Mouse (Mus musculus): Measurements from ENCODE around the gene Sf3a3.

Sf3a3 gene

DNA sequence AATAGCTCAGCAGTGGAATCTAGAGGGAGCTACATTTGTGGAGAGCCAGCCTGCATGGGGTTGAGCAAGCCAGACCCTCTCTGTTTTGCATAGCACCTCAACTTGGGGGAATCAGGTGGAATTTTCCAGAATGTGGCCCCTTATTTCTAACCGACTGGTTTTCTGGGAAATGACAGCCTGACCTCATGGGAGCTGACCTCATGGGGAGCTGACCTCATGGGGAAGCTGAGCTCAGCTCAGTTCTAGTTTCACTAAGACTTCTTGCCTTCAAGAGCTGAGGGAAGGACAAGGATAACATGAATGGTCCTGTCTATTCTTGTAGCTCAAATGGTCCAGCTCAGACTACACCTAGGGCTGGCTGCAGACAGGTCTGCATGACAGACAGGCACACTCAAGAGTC, 24.2 kb downstream of the Sf3a3 start:
- no peak for DNase-seq (ENCODE audit: low read depth)

DNA sequence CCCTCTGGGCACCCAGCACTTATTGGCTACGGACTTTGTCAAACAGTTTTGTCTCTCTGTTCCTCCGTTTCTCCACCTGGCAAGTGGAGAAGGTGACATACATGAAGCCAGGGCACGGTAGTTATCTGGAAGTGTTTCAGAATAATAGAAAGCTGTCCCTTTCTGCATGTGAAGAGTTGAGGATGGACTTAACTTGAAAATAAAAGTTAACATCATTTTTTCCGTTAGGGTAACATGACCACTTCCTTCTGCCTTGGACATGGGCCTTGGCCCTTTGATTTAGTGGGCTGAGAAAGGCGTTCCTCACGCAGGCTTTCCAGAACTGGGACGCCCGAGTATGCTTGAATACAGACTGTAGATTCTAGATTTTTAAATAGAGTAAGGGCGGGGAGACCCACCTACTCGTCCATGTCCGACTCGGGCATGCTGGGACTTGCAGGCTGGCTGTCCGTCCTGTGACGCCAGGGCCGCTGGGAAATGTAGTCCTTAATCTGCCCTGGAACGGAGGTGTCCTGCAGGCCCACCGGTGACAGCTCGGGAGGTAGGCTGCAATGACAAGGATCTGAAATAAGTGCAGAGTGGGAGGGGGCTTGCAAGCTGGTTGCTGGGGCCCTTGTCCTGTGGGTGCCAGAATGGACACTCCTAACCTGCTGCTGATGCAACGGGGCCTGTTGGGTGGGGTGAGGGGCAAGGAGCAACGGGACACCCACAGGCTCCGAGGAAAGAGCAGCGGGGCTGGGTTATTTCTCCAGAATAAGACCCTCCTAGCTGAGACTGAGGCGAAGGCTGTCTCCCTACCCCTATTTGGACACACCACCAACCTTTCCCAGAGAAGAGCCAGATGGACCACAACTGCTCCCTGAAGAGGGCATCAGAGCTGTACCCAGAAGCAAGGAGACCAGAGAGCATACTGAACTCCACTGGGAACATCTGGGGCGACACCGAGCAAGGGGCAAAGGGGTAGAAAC, 27.1 kb downstream of the Sf3a3 start, which contains the start of gene Inpp5b:
Inpp5b (plus strand) TSS at position 475 of the 968 bp plus-strand sequence.
- peak; percentile 46 for DNase-seq (ENCODE audit: low read depth)

- DNase-seq (ENCODE audit: low read depth) = no peak
These were observed 28.3 kb downstream of the Sf3a3 start for GRCm38 (mm10) chr4:124742839-124743238.

- no peak for DNase-seq (ENCODE audit: low read depth)
These were observed 32.0 kb downstream of the Sf3a3 start for GRCm38 (mm10) chr4:124746577-124746976.

DNA sequence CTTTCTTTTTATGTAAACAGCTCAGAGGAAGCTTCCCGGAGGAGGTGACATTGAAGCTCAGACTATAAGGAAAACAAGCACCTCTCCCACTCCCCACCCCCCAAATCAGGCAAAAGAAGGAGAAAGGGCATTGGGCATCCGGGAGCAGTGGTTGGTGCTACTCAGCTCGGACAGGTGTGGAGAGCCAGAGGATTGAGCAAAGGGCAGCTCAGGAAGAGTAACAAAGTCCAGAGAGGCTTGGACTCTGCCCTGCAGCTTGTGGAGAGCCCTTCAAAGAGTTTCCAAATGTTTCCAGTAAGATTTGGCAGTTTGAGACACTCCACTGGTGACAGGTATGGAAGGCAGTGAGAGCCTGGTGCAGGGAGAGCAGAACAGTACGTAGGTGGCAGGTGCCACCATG, 33.3 kb downstream of the Sf3a3 start:
- no peak for DNase-seq (ENCODE audit: low read depth)

GRCm38 (mm10) chr4:124751300-124752250, 37.0 kb downstream of the Sf3a3 start:
- DNase-seq (ENCODE audit: low read depth) = peak; percentile 98

DNA sequence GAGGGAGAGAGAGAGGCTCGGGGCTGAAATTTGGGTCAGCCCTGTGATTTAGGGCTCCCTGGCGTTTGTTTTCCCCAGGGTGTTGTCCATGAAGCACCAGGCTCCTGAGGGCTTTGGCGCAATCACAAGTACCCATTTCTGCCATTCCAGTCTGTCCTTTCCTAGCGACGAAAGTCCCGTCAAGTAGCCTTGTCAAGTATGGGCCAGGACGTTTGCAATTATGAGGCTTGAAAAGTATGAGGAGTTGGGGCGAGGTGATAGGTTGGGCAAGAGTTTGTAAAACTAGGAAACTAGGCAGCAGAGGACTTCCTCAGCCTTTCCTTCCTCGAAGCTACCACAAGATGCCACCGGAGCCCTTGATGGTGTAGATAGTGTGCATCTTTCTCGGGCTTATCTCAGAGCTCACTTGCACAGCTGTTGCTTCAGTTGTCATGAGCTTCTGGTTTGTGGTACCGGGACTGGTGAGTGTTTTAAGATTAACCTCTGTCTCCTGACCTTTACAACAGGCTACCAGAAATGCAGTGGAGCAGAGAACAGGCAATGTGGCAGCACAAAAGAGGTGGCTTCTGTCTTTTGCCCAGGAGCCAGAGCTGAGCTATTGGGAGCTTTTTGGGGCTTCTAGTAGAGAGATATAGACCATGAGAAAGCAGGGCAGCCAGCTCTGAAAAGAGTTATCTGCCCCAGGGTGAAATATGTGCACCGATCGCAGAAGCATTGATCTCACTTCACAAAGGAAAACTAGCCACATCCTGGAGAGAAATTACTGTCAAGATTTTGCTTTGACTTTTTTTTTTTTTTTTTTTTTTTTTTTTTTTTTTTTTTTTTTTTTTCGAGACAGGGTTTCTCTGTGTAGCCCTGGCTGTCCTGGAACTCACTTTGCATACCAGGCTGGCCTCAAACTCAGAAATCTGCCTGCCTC, 38.0 kb downstream of the Sf3a3 start:
- DNase-seq (ENCODE audit: low read depth) = peak; percentile 80

- no peak for DNase-seq (ENCODE audit: low read depth)
These were observed 41.0 kb downstream of the Sf3a3 start for GRCm38 (mm10) chr4:124755526-124755925.

DNA sequence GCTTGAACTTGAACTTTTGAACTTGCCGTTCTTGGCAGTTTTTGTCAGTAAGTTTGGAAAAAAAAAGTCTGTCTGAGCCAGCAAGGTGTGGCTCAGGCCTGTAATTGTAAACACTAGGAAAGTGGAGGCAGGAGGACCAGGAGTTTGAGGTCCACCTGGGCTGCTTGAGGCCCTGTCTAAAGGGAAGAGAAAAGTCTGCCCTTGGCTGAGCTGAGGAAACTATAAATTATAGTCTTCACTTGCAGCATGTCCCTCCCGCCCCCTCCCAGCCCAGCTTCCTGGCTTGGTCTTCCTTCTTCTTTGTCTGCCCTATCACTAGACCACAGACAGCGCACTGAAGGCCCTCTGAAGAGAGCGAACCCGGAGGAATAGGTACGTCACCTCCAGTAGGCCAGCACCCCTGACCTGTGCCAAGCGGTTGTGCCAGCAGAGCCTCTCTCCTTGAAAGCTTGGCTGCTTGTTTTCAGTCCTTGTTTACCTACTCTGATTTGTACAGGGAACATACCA, 44.8 kb downstream of the Sf3a3 start:
- DNase-seq (ENCODE audit: low read depth) = no peak

DNA sequence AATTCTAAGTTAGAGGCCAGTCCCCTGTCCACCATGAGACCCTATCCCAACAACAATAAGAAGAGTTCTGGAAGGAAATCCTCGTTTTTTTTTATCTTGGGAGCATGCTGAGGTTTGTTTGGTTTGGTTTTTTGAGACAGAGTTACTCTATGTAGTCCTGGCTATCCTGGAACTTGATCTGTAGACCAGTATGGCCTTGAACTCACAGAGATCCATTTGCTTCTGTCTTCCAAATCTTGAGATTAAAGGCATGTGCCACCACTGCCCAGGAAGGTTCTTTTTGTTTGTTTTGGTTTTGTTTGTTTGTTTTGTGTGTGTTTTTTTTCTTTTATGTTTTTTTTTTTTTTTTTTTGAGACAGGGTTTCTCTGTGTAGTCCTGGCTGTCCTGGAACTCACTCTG, 46.6 kb downstream of the Sf3a3 start:
- DNase-seq (ENCODE audit: low read depth) = no peak

GRCm38 (mm10) chr4:124762858-124763452, 48.4 kb downstream of the Sf3a3 start:
- DNase-seq (ENCODE audit: low read depth) = no peak

DNA sequence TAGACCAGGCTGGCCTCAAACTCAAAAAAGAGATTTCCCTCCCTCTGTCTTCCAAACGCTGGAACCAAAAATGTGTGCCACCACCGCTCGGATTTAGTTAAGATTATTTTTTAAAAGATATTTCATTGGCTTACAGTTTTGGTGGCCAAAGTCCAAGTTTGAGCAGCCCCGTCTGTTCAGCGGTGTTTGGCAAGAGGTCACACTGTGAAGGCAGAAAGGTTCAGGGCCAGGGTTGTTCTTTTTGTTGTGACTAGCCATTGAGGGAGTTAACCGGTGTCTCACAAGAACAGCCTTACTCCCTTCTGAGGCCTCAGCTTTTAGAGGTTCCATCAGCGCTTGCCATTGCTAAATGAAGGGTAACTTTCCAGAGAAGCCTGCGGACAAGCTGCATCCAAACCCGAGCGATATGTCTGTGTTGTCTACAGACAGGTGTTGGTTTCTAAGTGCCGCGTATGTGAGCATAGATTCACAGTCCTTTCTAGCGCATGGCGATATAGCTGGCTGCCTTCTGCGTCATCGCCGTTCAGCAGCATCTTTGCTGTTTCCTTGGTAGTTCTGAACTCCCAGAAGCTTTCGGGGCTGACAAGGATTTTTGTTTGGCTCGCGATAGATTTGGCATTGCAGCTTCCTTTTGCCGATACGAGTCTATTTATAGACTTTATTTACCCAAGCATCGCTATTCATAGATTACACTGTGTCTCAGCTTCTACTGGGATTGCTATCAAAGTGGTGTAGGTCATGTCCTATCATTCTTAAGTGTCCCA, 51.4 kb downstream of the Sf3a3 start:
- no peak for DNase-seq (ENCODE audit: low read depth)

DNA sequence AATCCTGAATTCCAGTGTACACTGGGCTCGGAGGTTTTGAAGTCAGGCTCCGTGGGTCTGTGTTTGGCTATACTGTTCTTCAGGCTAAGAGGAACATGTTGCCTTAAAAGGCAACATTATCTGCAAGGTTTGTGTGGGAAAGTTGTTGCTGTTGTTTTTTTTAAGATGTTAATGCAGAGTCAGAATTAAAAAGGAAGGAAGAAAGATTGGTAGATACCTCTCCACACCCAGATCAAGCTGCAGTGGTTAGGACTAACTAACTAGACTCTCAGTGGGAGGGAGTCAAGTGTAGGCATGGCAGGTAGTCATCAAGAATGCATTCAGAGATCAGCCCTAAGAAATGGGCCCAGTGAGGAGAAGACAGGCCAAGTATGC, 52.0 kb downstream of the Sf3a3 start:
- no peak for DNase-seq (ENCODE audit: low read depth)

- DNase-seq (ENCODE audit: low read depth) = no peak
These were observed 54.5 kb downstream of the Sf3a3 start for GRCm38 (mm10) chr4:124768963-124769591.

DNA sequence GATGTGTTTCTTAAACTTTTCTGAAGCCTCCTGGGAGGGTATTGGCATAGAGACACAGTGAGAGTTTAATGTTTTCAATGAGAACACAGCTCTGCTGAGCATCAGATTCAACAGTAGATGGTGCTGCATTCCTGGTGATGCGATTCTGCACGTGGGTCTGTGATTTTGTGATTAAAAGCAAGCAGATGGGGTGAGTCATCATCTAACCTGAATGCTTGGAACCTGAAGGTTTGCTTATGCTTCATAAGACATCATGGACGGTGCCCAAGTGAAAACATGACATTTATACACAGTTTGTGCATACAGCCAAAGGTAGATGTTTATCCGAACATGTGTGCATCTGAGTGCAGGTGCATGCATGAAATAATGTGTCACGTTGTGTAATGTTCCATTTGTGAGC, 56.0 kb downstream of the Sf3a3 start:
- no peak for DNase-seq (ENCODE audit: low read depth)

- DNase-seq (ENCODE audit: low read depth) = no peak
These were observed 57.5 kb downstream of the Sf3a3 start for GRCm38 (mm10) chr4:124772125-124772524.

GRCm38 (mm10) chr4:124773449-124773848, 58.9 kb downstream of the Sf3a3 start:
- DNase-seq (ENCODE audit: low read depth) = no peak

DNA sequence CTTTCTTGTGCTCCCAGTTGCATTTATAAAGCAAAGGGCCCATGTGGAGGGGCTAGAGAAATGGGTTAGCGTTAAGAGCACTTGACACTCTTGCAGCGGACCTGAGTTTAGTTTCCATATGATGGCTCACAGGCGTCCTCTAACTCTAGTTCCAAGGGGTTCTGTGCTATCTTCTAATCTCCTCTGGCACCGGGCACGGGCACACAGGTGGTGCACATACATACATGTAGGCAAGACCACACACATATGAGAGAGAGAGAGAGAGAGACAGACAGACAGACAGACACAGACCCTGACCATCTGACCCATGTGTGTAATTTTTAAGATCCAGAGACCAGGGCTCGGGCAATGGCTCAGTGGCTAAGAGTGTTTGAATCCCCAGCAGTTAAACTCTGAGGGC, 59.4 kb downstream of the Sf3a3 start:
- DNase-seq (ENCODE audit: low read depth) = no peak

DNA sequence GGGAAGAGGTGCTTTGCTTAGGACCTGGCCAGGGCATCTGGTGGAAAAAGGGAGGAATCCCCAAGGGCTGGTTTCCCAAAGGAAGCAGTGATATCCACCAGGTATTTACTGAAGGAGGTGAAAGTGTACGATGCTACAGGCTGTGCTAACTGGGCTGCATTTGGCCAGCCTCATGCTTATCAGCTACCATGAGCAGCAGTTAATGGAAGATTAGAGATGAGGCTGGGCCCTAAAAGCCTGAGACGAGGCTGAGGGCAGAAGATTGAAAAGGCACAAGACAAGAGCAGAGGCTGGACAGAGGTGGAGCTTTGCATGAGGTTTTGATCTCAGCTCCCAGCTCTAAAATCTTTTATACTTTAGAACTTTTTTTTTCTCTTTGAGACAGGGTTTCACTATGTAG, 59.9 kb downstream of the Sf3a3 start:
- DNase-seq (ENCODE audit: low read depth) = peak; percentile 80

- no peak for DNase-seq (ENCODE audit: low read depth)
These were observed 66.8 kb downstream of the Sf3a3 start for GRCm38 (mm10) chr4:124781361-124781760.
